Mouse (Mus musculus) midbrain, embryonic 12.5 days (tissue): ENCODE results near the gene Snd1. TPM values are rescaled to one million over a fixed set of nuclear protein-coding genes. Genes with fewer than 3 reads are reported as not detected.
A peak's percentile ranks its signal among the peaks of the same experiment; 100 is the strongest.

ENCODE experiments used
- ATAC-seq: fragments of 200-750 bp; cut with Nextera tagmentation; 2 replicates; pipeline ENCODE4 v1.8.0; 2017; ENCODE audit warnings: low read depth, moderate TSS enrichment, moderate library complexity; ENCODE audit not compliant: low FRiP score
- H3K27ac ChIP-seq: fragments of 300-500 bp; sonication (generic); replicated peaks from 2 replicates; pipeline ENCODE4 v1.5.1; 2016; ENCODE audit warnings: mild to moderate bottlenecking
- H3K27me3 ChIP-seq: fragments of 300-500 bp; sonication (generic); 2 replicates; pipeline ENCODE4 v1.6.1; 2016; ENCODE audit warnings: mild to moderate bottlenecking
- H3K36me3 ChIP-seq: fragments of 300-500 bp; sonication (generic); 2 replicates; pipeline ENCODE4 v1.6.1; 2016
- H3K4me1 ChIP-seq: fragments of 300-500 bp; sonication (generic); 2 replicates; pipeline ENCODE4 v1.6.1; 2016
- H3K4me2 ChIP-seq: fragments of 300-500 bp; sonication (generic); replicated peaks from 2 replicates; pipeline ENCODE4 v1.6.1; 2016; ENCODE audit warnings: mild to moderate bottlenecking, moderate library complexity
- H3K4me3 ChIP-seq: fragments of 300-500 bp; sonication (generic); 2 replicates; pipeline ENCODE4 v1.5.1; 2016; ENCODE audit warnings: mild to moderate bottlenecking
- H3K9ac ChIP-seq: fragments of 300-500 bp; sonication (generic); replicated peaks from 2 replicates; pipeline ENCODE4 v1.6.1; 2016; ENCODE audit warnings: mild to moderate bottlenecking, moderate library complexity
- H3K9me3 ChIP-seq: fragments of 300-500 bp; sonication (generic); 2 replicates; pipeline ENCODE4 v1.6.1; 2016; ENCODE audit warnings: mild to moderate bottlenecking
- WGBS: fragments of 180-500 bp; shearing (Covaris S2); methylation state at CpG from one replicate; pipeline ENCODE4 v1.1.7; 2016; 5-methylcytosine and 5-hydroxymethylcytosine counted together
- polyA plus RNA-seq: library from polyadenylated mRNA; unstranded; fragments of >200 nt; fragmentation: Nextera tagmentation; extraction: Ambion mirVana; gene quantifications from 2 replicates; pipeline ENCODE4 v1.2.1, GENCODE M21; 2016

The Snd1 gene
- polyA plus RNA-seq, 1 experiment from 2014 or later = 106 TPM

GRCm38 (mm10) chr6:28856789-28857188 lies 381.9 kb downstream of the Snd1 start:
- no peak overlapping the region for H3K27ac ChIP-seq

GRCm38 (mm10) chr6:28857198-28858180 lies 382.6 kb downstream of the Snd1 start:
- Histone ChIP-seq H3K4me1 (peaks cover 42% of the 10 kb centered on the region), H3K27ac (no peak overlapping the region), H3K36me3 (no peaks in the 10 kb centered on the region), H3K4me2 (no peak overlapping the region), H3K27me3 (peaks cover 5% of the 10 kb centered on the region; the same call in 1 of the 2 replicates), H3K9ac (no peak overlapping the region), H3K4me3 (no peak overlapping the region), H3K9me3 (no peaks in the 10 kb centered on the region)
- no peak for ATAC-seq
- WGBS = 66% methylated on average over 2 of the region's 2 CpGs

More at GRCm38 (mm10) chr6:28856789-28857188, 381.9 kb downstream of the Snd1 start:
- H3K4me2 ChIP-seq = no peak overlapping the region
- H3K4me1 ChIP-seq = peaks cover 46% of the 10 kb centered on the region
- H3K9ac ChIP-seq = no peak overlapping the region
- no peak for ATAC-seq
- H3K9me3 ChIP-seq = no peaks in the 10 kb centered on the region
- H3K36me3 ChIP-seq = no peaks in the 10 kb centered on the region
- H3K4me3 ChIP-seq = no peak overlapping the region
- 93% methylated on average over 4 of the region's 4 CpGs for WGBS
- peaks cover 5% of the 10 kb centered on the region; the same call in 1 of the 2 replicates for H3K27me3 ChIP-seq

GRCm38 (mm10) chr6:28859094-28859493 lies 384.2 kb downstream of the Snd1 start:
- no peak overlapping the region for H3K9ac ChIP-seq
- peaks cover 28% of the 10 kb centered on the region for H3K4me1 ChIP-seq
- H3K36me3 ChIP-seq = no peaks in the 10 kb centered on the region
- ATAC-seq = no peak
- H3K4me3 ChIP-seq = no peak overlapping the region
- H3K27ac ChIP-seq = no peak overlapping the region
- no peak overlapping the region for H3K4me2 ChIP-seq
- H3K27me3 ChIP-seq = peaks cover 5% of the 10 kb centered on the region; the same call in 1 of the 2 replicates
- H3K9me3 ChIP-seq = no peaks in the 10 kb centered on the region
- WGBS = 89% methylated on average over 2 of the region's 2 CpGs

- Histone ChIP-seq H3K27me3 (no peaks in the 10 kb centered on the region), H3K27ac (no peak overlapping the region), H3K36me3 (no peaks in the 10 kb centered on the region), H3K4me2 (no peak overlapping the region), H3K4me1 (peaks cover 29% of the 10 kb centered on the region), H3K9me3 (no peaks in the 10 kb centered on the region), H3K9ac (no peak overlapping the region), H3K4me3 (no peak overlapping the region)
- ATAC-seq = no peak
- 44% methylated on average over 2 of the region's 2 CpGs for WGBS
Measured at GRCm38 (mm10) chr6:28860450-28860849, 385.5 kb downstream of the Snd1 start.

GRCm38 (mm10) chr6:28860922-28861321 lies 386.0 kb downstream of the Snd1 start:
- H3K4me2 ChIP-seq = no peak overlapping the region
- H3K4me1 ChIP-seq = peaks cover 27% of the 10 kb centered on the region
- H3K9me3 ChIP-seq = no peaks in the 10 kb centered on the region
- H3K27ac ChIP-seq = no peak overlapping the region
- WGBS = 43% methylated on average over 2 of the region's 2 CpGs
- no peaks in the 10 kb centered on the region for H3K27me3 ChIP-seq
- no peak overlapping the region for H3K4me3 ChIP-seq
- ATAC-seq = no peak
- no peaks in the 10 kb centered on the region for H3K36me3 ChIP-seq
- H3K9ac ChIP-seq = no peak overlapping the region

- Histone ChIP-seq H3K4me3 (no peak overlapping the region), H3K27ac (no peak overlapping the region), H3K9me3 (no peaks in the 10 kb centered on the region), H3K4me1 (peaks cover 27% of the 10 kb centered on the region), H3K27me3 (no peaks in the 10 kb centered on the region), H3K4me2 (no peak overlapping the region), H3K9ac (no peak overlapping the region), H3K36me3 (no peaks in the 10 kb centered on the region)
- no peak for ATAC-seq
- 80% methylated on average over 8 of the region's 8 CpGs for WGBS
Measured at GRCm38 (mm10) chr6:28862304-28862703, 387.4 kb downstream of the Snd1 start.

- peaks cover 33% of the 10 kb centered on the region for H3K4me1 ChIP-seq
- peak overlapping the region; percentile 32 for H3K27ac ChIP-seq
- H3K4me3 ChIP-seq = no peak overlapping the region
- no peaks in the 10 kb centered on the region for H3K27me3 ChIP-seq
- ATAC-seq = peak; percentile 25; the same call in 1 of the 2 replicates
- no peak overlapping the region for H3K4me2 ChIP-seq
- no peaks in the 10 kb centered on the region for H3K9me3 ChIP-seq
- H3K9ac ChIP-seq = no peak overlapping the region
- 46% methylated on average over 5 of the region's 5 CpGs for WGBS
- H3K36me3 ChIP-seq = no peaks in the 10 kb centered on the region
Measured at GRCm38 (mm10) chr6:28864684-28865083, 389.7 kb downstream of the Snd1 start.

GRCm38 (mm10) chr6:28865112-28865511 lies 390.2 kb downstream of the Snd1 start:
- H3K9me3 ChIP-seq = no peaks in the 10 kb centered on the region
- 61% methylated on average over 10 of the region's 10 CpGs for WGBS
- no peaks in the 10 kb centered on the region for H3K27me3 ChIP-seq
- peak overlapping the region; percentile 32; the same call in 1 of the 2 replicates for H3K27ac ChIP-seq
- peaks cover 31% of the 10 kb centered on the region for H3K4me1 ChIP-seq
- no peak overlapping the region for H3K4me2 ChIP-seq
- H3K36me3 ChIP-seq = no peaks in the 10 kb centered on the region
- ATAC-seq = peak; percentile 69
- no peak overlapping the region for H3K9ac ChIP-seq
- no peak overlapping the region for H3K4me3 ChIP-seq

GRCm38 (mm10) chr6:28866206-28866605 lies 391.3 kb downstream of the Snd1 start:
- H3K4me2 ChIP-seq = no peak overlapping the region
- H3K4me1 ChIP-seq = peaks cover 20% of the 10 kb centered on the region
- H3K36me3 ChIP-seq = no peaks in the 10 kb centered on the region
- 87% methylated on average over 3 of the region's 3 CpGs for WGBS
- H3K4me3 ChIP-seq = no peak overlapping the region
- no peak overlapping the region for H3K9ac ChIP-seq
- no peaks in the 10 kb centered on the region for H3K27me3 ChIP-seq
- H3K9me3 ChIP-seq = no peaks in the 10 kb centered on the region
- no peak overlapping the region for H3K27ac ChIP-seq
- no peak for ATAC-seq

GRCm38 (mm10) chr6:28867516-28868251 lies 392.7 kb downstream of the Snd1 start:
- Histone ChIP-seq H3K4me1 (peaks cover 27% of the 10 kb centered on the region), H3K4me3 (no peak overlapping the region), H3K9me3 (no peaks in the 10 kb centered on the region), H3K9ac (no peak overlapping the region), H3K4me2 (no peak overlapping the region), H3K27ac (no peak overlapping the region), H3K36me3 (no peaks in the 10 kb centered on the region), H3K27me3 (no peaks in the 10 kb centered on the region)
- WGBS = 82% methylated on average over 2 of the region's 2 CpGs
- no peak for ATAC-seq

- no peak overlapping the region for H3K4me3 ChIP-seq
- ATAC-seq = no peak
- H3K27ac ChIP-seq = no peak overlapping the region
- H3K4me2 ChIP-seq = no peak overlapping the region
- H3K4me1 ChIP-seq = peaks cover 38% of the 10 kb centered on the region
- no peaks in the 10 kb centered on the region for H3K36me3 ChIP-seq
- 82% methylated on average over 5 of the region's 5 CpGs for WGBS
- no peak overlapping the region for H3K9ac ChIP-seq
- H3K27me3 ChIP-seq = no peaks in the 10 kb centered on the region
- H3K9me3 ChIP-seq = no peaks in the 10 kb centered on the region
Measured at GRCm38 (mm10) chr6:28871725-28872420, 396.9 kb downstream of the Snd1 start.
